Mouse (Mus musculus) 3134 (cell line): ENCODE data around the gene Fgf7.
A peak's percentile ranks its signal among the peaks of the same experiment; 100 is the strongest.

Experiments
- DNase-seq: peaks from one replicate; pipeline ENCODE4 v3.0.0-alpha.2; 2011; ENCODE audit warnings: low spot score; ENCODE audit not compliant: insufficient read length; ENCODE audit errors: extremely low read depth

Fgf7 gene

GRCm38 (mm10) chr2:126034379-126035005, at the start of gene Fgf7:
Gene Fgf7 (plus strand): TSS chr2:126034658.
- no peak for DNase-seq

DNA sequence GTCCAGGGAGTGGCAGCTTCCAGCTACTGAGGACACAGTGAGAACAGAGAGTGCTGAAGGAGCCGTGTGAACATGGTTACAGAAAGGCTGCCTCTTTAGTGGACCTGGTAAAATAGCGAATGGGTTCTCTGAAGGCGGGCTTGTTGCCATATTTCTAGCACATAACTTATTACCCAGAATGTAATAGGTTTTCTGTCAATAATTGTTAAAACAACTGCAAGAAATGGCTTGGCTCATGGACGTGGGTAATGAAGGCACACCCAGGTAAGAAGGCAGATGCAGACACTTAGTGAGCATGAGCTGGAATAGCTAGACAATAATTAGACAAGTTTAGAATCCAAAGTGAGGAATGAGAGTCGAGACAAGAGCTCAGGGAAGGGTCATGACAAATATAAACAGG, 32.2 kb upstream of the Fgf7 start:
- DNase-seq: no peak

DNA sequence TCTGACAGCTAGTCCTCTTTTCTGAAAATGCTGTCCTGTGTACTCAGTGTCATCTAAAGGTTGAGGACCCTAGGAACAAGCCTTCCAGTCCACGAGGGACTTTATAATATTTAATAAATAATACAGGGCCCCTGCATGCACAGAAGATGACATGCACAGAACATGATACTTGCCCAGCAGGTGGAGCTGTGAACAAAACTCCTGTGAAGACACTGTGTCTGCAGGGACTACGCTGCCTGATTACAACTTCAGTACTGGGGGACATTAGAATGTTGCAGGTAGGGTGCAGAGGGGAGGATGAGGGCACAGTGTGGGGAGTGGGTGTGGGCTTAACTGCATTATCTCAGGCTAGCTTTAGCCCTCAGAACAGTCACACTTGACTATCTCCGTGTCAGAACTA, 28.4 kb upstream of the Fgf7 start:
- DNase-seq: peak; percentile 16

GRCm38 (mm10) chr2:126006742-126007141, 27.7 kb upstream of the Fgf7 start:
- DNase-seq: no peak

DNA sequence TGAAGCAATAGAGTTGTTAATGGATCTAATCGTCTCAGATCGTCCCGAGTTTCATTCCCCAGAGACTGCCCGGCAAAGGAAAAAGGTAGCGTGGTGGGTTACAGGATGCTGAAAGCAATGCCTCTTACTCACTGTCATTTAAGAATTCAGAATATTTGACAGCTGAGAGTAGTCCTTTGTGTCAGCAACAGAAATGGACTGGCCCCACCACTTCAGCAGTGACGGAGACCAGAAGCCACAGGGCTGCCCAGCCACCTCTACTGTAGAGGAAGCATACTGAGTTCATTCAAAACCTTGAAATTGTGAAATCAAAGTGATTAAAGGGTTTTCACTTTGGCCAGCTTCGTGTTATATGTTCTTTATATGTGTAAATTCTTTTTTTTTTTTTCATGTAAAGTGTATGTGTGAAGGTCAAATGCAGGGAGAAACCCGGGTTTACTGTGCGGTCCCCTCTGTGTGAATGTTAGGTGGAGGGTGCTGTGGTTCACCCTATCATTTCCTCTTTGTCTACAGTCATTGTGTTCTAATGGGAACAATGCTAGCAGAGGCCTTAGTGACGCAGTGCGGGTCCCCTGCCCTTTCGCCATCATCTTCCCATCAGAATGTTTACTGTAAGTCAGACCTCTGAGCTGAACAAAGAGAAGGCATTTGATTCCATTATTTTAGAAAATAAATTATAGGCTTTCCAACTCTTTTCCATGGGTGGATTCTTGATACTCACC, 19.3 kb upstream of the Fgf7 start:
- no peak for DNase-seq

GRCm38 (mm10) chr2:126015763-126016473, 18.5 kb upstream of the Fgf7 start:
- no peak for DNase-seq

GRCm38 (mm10) chr2:126031186-126031900, 3.1 kb upstream of the Fgf7 start:
- DNase-seq: peak; percentile 70

- DNase-seq: peak; percentile 23
These were observed 1.1 kb upstream of the Fgf7 start for GRCm38 (mm10) chr2:126033114-126033972.

GRCm38 (mm10) chr2:126035013-126035770, 734 bp downstream of the Fgf7 start:
- no peak for DNase-seq

DNA sequence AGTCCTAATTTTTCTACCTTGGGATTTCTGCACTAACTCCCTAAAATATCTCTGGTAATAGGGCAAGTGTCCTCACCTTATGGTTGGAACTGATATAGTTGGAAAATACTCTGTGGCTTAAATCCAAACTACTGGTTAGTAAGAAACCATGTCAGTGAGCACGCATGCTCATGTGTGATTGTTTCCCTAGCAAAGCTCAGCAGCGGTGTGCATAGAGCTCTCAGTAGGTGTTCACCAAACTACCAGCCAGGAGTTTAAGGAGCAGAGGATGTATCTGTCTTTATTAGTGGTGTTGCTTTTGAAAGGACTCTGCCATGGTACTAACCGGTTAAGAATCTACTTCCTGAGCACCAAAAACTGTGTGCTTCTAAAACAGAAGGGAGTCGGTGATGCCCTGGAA, 1.7 kb downstream of the Fgf7 start:
- DNase-seq: no peak

DNA sequence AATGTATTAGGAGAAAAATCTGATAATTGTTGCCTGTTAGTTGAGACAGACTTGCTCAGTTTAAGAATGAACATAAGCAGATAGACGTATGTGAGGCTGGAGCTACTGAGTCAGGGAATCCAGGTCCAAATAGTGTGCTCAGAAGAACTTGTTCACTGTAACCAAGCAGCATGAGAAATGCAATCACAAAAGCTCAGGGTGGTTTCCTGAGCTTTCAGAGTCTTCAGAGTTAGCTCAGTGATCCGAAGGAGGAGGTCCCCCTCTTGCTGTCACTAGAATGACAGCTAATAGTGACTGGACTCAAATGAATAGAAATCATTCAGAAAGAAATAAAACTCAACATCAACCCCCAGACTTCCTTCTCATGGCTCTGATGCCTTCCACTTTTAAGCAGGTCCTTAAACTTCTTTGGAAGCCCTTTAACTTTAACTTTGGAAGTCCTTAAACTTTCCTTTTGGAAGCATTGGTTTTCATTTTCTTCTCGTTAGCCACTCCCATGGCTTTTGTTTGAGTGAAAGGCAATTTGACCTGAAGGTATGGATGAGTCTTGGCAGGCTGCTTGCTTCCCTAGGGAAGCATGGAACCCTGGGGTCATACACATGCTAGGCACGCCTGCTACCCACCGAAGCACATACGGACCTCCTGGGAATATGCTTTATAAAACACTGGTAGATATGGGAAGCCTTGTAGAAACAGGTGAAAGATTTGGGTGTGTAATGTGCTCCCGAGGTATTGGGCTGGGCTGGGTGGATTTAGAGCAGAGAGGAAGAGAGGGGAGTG, 4.0 kb downstream of the Fgf7 start:
- DNase-seq: no peak

DNA sequence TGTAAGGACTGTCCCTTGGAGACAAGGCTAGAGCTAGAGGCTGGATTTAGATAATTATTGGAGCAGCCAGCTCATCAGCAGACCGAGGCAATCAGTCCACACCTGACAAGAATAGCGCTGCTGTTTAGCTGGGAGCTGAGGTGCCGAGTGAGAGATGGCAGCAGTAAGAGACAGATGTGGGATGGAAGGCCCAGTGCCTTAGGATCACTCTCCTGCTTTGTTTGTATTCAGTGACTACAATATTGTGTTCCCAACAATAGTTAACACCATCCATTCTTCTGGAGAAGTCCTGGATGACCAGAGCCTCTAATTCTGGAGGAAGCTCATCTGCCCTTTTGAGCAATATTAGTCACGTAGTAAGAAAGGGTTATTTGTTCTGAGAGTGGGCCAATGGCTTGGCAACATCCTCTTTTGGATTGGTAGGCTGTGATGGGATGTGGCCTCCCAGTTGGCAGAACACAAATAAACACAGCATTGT, 5.0 kb downstream of the Fgf7 start:
- peak; percentile 34 for DNase-seq

- DNase-seq: no peak
These were observed 6.2 kb downstream of the Fgf7 start for GRCm38 (mm10) chr2:126040651-126041050.

- DNase-seq: no peak
These were observed 6.8 kb downstream of the Fgf7 start for GRCm38 (mm10) chr2:126041237-126041636.

GRCm38 (mm10) chr2:126042674-126043073, 8.2 kb downstream of the Fgf7 start:
- DNase-seq: no peak

- DNase-seq: no peak
These were observed 11.2 kb downstream of the Fgf7 start for GRCm38 (mm10) chr2:126045621-126046020.

DNA sequence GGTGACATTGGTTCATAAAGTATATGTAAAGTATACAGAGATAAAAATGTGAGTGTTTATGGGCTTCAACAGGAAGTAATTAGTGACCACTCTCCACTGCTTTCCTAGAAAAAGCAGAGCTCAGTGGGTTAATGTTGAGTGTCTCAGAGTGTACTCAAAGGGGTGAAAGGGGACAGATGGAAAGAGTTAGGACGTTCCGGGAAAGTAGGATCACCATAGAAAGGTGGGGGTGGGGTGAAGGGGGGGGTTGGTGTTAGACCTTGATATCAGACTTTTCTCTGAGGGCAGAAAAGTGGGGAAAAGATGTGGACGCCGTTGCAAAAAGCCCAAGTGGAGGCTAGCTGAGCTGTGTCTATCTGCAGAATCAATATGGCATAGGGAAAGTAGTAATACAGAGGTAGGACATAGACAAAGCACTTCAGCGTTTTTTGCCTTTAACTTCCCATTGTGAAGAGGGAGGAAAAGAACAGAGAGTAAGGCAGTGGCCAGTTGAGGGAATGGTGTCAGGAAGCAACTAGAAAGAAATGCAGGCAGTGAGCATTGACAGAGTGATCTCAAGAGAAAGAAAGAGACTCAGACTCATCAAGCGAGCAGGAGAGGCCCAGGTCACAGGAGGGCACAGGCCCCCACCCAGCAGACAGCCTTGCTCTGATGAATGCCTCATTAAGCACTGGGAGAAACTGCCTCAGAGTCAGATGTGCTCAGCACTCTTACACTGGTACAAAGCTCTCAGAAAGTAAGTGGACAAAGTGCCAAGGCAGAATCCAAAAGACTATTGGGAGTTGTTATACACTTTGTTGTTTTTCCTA, 18.5 kb downstream of the Fgf7 start:
- no peak for DNase-seq

GRCm38 (mm10) chr2:126053657-126054056, 19.2 kb downstream of the Fgf7 start:
- DNase-seq: no peak
